Mouse (Mus musculus): ENCODE data around the gene Cd3e.
A peak's percentile ranks its signal among the peaks of the same experiment; 100 is the strongest.
"Not testable (repeated sequence)": the region's sequence is repeated elsewhere in the genome, so short reads cannot be mapped to it uniquely, and the experiment has no call there.

Cd3e gene

DNA sequence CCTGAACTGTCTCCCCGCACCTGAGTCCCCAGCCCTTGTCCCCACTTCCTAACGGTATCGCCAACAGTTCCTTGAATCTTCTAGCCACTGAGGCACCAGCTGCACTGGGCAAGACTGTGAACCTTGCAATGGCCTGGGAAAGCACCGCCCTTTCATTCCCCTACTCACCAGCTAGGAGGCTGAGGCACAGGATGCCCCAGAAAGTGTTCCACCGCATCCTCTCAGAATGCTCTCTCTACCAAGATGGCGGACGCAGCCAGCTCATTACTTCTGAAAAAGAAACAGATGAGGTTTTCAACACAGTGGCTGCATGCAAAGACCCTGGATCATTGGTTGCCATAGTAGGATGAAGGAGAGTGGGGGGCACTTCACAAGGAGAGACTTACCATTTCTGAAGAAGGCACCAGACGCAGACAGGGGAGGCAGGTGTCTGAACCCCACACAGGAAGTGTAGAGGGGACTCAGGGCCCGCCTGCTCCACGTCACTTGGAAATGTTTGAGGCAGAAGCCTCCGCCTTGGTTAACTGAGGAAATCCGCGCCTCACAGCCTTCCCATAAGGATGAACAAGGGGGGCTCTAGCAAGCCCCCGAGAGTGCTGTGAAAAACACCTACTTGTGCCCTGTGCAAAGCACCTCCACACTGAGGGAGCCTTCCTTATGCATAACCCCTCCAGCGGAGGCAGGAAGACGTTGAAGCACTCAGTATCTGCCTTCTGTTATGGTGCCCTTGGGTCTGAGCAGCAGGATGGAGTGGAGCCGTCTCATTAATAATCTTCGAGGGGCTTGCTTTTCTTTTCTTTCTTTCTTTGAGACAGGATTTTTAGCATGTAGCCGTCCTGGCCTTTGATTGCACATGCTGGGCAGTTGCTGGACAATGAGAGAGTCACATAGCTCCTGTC, at the start of gene Cd3e:
Gene Cd3e (minus strand): TSS at position 448 of the 899 bp plus-strand sequence.
- DNase-seq (ENCODE audit: low spot score in 2 of 2) = no peak

DNA sequence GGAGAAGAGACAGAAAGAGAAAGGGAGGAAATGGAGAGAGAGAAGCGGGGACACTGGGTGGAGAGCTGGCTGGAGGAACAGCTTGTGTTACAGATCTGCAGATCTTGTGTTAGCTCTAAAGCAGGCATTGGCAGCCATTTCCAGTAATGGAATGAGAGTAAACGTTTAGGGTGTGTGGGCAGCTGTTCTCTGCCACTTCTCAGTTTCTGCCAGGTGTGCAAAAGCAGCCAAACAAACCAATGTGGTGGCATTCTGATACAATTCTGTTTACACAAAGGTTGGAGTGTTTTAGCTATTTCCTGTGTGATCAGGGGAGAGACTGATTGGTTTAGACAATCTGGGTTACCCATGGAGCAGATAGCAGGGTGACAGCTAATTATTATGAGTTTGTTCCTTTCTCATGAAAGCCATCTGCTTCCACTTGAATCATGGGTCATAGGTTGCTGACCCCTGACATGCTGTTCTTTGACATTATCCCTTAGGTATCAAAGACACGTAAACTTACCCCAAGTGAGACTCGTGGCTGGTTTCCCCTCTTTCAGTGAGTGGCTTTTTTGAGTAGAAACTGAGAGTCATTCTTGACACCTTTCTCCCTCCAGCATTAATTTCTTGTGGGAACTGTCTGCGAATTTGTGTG, 49.0 kb upstream of the Cd3e start:
- DNase-seq (ENCODE audit: low spot score in 2 of 2) = no peak

DNA sequence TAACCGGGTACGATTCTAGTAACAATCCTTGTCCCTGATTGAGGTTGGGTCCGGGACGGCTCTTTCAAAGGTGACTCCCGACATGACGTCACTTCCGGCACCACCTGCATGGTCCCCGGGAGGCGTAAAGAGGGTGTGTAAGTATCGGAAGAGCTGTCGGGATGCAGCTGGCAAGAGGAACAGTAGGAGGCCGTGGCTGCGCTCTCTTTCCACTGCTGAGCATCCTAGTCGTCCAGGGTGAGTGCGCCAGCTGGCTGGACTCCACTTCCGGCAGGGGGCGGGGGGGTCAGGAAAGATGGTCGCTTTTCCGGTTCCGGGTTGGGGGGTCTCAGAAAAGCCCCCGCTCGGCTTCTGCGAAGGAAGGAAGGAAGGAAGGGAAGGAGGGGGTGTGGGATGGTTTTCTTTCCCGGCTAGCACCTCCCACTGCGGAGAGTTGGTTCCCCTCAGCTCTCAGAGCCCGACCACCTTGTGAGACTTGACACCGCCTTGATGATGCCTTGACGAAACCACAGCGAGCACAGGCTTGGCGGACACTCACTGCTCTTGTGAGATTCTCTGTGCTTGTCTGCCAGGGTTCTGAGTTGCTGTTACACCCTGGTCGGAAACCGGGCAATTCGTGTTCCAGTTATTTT, 45.8 kb upstream of the Cd3e start, which contains the start of gene Mpzl3:
Gene Mpzl3 (plus strand): TSS at position 105 of the 632 bp plus-strand sequence.
- DNase-seq (ENCODE audit: low spot score in 2 of 2) = peak; percentile 92 to 93

DNA sequence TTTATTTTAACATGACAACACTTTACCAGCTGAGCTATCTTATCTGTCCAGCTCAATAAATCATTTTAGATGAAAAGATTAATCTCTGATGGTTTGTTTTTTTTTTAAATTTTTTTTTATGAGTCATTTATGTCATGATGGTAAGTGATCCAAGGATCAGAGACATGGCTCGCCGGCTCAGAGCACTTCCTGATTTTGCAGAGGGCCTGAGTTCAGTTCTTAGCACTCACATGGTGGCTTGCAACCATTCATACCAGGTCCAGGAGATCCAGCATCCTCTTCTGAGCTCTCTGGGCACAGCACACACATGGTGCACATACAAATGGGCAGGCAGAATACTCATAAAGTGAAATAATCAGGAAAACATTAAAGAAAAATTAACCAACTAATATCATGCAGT, 40.9 kb upstream of the Cd3e start:
- no peak for DNase-seq (ENCODE audit: low spot score in 2 of 2)

DNA sequence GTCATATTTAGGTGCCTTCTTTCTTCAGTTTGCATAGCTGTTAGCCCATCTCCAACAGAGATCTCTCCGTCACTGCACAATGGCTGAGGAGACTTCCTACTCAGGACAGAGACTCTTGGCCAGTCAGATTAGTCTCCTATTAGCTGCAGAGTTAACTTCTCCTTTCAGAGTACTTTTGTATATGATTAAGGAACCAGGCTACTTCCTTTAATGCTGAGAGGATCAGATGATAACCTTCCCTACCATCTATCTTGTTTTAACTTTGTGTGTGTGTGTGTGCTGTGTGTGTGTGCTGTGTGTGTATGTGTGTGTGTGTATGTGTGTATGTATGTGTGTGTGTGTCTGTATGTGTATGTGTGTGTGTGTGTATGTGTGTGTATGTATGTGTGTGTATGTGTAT, 40.3 kb upstream of the Cd3e start:
- no peak for DNase-seq (ENCODE audit: low spot score in 2 of 2)

DNA sequence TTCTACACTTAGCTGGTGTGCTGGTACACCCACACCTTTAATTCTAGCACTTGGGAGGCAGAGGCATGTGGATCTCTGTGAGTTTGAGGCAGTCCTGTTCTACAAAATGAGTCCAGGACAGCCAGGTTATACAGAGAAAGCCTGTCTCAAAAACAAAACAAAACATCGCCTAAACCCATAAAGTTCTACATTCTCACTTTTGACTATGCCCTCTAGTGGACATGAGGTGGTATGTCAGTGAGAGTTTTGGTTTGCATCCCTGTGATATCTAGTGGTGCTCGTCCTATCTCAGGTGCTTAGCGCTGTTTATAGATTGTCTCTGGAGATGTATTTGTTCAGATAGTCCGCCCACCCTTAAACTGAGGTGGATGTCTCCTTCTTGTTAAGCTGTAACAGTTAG, 39.1 kb upstream of the Cd3e start:
- no peak for DNase-seq (ENCODE audit: low spot score in 2 of 2)

DNA sequence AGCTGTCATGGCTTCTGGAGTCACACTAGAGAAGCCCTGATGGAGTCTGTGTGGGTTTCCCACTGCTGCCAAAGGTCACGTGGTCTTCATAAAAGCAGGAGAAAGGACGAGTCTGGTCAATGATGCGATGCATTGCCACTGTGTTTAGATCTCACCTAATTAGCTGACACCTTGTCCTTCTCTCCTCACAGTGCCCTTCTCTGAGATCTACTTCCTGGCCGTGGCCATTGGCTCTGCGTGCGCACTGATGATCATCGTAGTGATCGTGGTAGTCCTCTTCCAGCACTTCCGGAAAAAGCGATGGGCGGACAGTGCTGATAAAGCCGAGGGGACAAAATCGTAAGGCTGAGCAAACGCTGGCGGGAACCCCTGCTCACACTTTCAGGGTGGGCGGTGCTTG, 37.5 kb upstream of the Cd3e start:
- DNase-seq (ENCODE audit: low spot score in 2 of 2) = no peak

DNA sequence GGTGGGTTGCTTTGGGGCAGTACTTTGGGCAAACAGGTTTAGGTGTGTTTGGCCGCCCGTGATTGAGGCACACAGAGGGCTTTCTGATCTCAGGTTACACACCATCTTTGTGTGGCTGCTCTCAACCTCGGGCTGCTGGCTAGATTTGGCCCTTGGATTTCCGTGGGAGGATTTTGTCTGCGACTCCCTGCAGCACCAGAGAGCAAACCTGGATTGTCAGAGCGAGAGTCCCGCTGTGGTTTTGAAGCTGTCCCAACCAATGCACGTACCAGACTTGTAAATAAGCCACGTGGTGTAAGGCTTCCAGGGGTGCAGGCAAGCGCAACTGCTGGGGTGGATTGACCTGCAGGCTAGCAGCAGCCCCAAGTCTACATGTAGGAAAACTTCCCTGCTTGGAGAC, 33.5 kb upstream of the Cd3e start:
- DNase-seq (ENCODE audit: low spot score in 2 of 2) = no peak

DNA sequence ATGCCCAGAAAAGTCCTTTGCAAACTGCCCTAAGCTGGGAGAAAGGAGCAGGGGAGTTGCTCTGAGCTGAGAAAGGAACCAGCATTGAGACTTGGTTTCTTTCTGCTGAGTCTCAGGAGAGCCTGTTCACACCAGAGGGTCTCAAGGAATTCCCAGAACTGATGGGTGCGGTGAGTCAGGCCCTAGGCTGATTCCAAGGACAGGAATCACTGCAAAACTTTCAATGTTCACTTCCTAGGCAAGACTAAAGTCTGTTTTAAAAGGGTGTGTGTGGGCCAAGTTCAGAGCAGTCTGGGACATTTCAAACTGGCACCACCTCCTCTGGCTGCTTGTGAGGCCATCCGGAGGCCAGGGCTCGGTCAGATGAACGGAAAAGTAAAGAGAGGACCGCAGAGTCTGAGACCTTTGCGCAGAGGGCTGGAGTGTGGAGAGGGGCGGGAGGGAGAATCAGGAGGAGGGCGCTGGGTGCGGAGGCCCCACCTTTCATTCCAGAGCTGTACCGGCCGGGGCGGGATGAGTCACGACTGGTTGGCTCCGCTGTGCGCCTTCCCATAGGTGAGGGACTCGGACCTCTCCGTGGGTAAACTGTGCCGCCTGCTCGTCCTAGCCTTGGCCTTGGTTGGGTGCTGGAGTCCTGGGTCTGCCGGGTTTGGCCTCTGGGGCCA, 32.8 kb upstream of the Cd3e start:
- DNase-seq (ENCODE audit: low spot score in 2 of 2) = no peak

DNA sequence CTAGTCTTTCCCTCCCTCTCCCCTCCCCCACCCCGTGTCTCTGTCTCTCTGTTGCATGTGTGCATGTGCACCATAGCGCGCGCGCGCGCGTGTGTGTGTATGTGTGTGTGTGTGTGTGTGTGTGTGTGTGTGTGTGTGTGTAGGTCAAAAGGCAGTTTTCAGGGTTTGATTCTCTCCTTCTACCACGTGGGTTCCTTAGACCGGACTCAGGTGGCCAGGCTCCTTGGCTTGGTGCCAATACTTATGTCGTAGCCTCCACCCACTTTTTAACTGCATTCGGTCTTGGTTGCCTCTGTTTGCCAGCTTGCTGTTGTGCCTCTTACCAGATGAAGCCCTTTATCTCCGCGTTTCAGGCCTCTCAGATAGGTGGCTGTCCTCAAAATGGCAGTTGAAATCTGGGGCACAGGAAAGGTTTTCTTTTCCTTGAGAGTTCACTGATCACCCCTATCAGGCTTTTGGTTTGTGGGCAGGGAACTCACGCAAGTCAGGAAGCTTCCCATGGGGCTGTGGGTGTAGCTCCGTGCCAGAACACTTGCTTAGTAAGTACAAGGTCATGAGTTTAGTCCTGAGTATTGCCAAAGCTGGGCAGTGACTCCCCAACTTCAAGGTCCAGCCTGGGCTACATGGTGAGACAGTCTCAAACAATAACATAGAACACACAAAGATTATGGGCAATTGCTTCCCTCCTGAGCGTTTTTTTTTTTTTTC, 31.9 kb upstream of the Cd3e start:
- no peak for DNase-seq (ENCODE audit: low spot score in 2 of 2)

DNA sequence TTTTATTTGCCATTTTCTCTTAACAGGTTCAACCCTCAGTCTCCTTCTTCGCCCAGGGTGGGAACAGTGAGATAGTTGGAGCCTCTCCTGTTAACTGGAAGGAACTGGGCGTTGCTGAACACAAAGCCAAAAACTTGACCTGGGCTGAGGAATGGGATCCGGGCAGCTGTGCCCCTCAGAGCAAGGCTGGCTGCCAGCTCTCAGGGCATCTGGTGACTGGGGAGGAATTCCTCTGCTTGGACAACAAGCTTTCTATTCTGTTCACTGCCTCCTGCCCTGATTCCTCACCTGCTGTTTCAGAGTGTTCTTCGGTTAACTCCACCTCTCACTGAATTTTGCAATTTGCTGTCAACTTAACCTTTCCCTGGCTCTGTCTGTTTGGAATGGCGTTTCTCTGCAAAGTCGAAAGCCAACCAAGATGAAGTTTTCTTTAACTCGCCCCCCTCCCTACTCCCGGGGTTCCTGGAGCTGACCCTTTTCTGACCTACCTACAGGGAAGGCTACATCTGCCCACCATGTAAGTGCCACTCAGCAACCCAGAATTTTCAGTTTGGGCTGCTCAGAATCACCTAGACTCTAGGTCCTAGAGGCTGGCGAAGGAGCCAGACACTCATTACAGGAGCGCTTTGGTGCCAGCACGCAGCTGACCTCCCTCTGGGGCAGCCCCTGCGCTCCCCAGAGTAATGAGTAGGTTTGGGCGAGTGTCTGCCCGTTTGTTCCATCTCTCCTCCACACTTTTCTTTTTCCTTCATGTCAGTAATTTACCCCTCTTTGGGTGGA, 30.8 kb upstream of the Cd3e start:
- DNase-seq (ENCODE audit: low spot score in 2 of 2) = no peak

DNA sequence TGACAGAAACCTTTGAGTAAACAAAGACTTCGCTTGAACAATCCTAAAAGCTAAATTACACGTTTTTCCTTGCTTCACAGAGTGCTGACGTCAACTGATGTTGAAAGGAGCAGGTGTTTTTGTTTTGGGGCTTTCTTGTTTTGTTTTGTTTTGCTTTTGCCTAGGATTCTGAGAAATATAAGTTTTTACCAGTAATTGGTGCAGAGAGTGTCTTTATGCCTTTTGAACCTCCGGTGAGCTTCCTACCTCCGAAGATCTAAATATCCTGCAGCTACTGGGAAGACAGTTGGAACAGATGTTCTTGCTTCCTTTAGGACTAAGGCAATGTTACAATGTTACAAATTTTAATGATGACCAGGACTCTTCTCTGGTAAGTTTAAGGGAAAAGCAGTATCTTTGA, 30.1 kb upstream of the Cd3e start, which contains the start of gene Mpzl2:
Gene Mpzl2 (plus strand): TSS at position 301 of the 400 bp plus-strand sequence.
- no peak for DNase-seq (ENCODE audit: low spot score in 2 of 2)

DNA sequence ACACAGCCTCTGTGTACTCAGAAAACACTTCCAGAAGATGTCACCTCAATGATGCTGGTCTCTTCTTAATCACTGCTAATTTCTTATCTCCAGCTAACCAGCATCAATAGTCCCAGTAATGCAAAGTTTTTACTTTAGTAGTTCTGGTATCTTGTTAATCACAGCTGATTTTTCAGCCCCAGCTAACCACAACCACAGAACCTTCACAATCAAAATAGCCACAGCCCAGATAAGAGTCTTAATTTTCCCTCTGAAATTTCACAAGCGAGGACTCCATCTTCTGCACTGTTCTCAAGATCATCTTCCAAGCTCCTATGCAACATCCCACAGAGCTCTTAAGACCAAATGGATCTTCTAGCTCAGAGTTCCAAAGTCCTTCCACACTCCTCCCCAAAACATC, 28.4 kb upstream of the Cd3e start:
- not testable (repeated sequence) for DNase-seq (ENCODE audit: low spot score in 2 of 2)

DNA sequence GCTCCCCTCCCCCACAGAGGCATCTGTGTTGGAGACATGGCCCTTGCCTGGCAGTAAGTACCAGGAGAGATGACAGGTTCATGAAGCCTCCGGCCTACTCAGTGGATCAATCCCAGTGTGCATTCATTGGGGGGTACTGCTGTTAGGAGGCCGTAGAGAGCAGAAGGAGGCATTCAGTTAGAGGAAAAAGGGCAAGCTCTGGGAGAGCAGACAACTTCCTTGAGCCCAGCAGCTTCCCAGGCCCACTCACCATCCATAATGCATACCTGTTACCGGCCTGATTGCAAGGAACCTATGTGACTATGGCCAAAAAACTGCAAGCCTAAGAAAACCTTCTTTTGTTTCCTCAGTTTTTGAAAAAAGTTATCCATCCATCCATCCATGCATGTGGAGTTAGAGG, 25.1 kb upstream of the Cd3e start:
- DNase-seq (ENCODE audit: low spot score in 2 of 2) = no peak

DNA sequence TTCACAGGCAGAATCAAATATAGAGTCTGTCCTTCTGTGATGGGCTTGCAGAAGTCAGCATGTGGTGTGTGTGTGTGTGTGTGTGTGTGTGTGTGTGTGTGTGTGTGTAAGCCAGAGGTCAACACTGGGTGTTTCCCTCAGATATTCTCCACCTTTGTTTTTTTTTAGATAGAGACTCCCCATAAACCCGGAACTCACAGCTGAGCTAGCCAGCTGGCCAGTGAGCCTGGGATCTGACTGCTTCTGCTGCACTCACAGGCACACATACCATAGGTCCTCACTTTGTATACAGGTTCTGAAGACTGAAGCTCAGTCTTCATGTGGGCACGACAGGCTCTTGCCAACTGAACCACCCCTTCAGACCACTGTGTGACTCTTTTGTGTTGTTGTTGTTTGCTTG, 22.8 kb upstream of the Cd3e start:
- DNase-seq (ENCODE audit: low spot score in 2 of 2) = no peak

DNA sequence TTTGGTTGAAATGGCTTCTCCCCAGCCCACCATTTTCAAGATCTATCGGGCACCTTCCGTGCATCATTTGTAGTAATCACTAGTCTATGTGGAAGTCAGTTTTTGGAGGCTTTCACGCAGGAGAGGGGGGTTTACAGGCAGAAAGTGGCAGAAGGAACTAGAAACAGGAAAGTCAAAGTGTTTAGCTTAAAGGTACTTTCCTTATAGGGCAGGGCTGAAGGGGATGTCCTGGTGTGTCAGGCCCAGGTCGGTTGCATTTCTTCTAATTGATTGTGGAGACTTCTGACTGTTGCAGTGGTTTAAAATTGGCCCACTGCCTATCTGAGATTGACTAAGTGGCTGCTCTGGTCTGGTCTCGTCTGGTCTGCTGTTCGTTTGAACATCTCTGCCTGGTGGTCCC, 20.9 kb upstream of the Cd3e start:
- no peak for DNase-seq (ENCODE audit: low spot score in 2 of 2)

DNA sequence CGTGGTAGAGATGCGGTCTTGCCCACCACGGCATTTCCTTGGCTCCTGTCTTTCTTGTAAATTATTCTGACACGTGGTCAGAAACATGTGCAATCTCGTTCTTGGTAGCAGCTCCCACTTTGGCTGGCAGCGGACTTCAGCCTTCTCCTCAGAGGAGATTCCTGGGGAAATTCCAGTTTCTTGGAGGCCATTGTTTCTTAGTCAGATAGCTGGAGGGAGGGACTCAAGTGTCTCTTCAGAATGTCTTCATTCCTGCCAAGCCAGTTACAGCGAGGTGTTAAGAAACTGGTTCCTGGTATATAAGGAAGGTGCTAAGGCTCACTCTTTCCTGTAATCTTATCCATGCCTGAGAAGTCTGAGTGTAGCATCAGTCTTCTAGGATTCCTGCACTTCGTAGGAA, 17.9 kb upstream of the Cd3e start:
- no peak for DNase-seq (ENCODE audit: low spot score in 2 of 2)

DNA sequence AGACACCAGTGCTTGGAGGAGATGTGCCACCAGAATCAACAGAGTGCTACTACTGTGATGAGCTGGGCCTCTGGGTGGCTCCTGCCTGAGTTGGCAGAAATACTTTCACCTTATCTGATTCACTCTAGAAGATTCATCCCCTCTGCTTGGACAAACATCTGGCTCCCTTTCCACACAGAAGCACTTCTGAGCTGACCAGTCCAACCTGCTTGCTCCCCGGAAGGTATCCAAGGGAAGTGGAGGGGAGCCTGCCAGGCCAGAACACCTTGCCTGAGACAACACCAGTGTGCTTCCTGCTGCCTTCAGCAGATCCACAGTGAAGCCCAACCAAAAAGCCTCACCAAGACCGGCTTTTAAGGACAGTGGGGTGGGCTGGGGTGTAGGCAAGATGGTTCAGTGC, 14.8 kb upstream of the Cd3e start:
- DNase-seq (ENCODE audit: low spot score in 2 of 2) = no peak

DNA sequence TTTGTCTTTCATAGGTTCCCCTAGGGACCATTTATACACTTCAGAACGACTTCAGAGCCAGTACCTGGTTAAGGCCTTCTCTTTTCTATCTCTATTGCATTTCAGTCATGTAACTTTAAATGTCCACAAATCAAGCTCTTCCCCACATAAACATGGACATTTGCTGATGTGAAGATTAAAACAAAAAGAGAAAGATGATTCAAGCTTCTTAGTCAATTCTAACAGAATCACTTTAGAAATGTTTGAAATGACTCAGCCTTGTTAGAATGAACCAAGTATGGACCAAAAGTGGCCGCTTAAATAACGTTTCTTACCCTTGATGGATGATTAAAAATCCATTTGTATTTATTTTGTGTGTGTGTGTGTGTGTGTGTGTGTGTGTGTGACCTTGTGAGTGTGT, 14.2 kb upstream of the Cd3e start:
- no peak for DNase-seq (ENCODE audit: low spot score in 2 of 2)

DNA sequence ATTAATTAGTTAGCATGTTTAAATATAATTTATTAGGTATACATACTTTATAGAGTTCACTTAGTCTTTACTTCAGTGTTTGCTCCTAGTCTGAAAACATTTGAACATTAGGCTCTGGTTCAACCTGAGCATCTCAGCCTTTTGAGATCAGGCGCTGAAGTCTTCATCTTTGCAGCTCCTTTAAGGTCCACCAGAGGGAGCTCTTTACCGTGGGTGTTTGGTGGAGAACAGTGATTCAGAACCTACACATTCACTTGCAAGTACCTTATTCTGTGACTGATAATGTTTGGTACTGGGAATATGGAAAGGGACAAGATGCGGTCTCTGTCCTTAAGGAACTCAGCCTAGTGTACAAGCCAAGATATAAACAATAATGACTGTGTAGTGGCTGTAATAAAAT, 13.4 kb upstream of the Cd3e start:
- peak; percentile 41 to 66 for DNase-seq (ENCODE audit: low spot score in 2 of 2)

DNA sequence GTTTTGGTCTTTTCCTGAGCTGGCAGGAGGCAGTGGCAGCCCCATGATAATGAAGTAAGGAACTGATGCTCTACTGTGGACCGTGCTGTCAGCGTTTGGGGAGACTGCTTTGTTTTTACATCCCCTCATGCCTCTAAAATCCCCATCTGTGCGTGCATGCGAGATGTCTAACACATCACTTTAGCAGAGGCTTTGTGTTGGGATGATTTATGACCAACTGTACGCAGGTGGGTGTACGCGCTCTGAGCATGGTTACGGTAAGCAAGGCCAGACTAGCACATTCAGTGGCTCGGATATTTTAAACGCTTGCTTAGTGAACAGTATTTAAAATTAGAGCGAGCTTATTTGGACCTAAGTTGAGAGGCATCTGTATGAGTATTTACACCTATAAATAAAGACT, 8.6 kb upstream of the Cd3e start:
- peak; percentile 28 to 64 for DNase-seq (ENCODE audit: low spot score in 2 of 2)
